Mouse (Mus musculus) embryo, embryonic 10 days (tissue): ENCODE measurements around the gene Tdgf1.

Experiments used
- DNase-seq: peaks from one replicate; pipeline ENCODE4 v3.0.0-alpha.2; 2015; ENCODE audit warnings: low spot score

Gene Tdgf1

DNA sequence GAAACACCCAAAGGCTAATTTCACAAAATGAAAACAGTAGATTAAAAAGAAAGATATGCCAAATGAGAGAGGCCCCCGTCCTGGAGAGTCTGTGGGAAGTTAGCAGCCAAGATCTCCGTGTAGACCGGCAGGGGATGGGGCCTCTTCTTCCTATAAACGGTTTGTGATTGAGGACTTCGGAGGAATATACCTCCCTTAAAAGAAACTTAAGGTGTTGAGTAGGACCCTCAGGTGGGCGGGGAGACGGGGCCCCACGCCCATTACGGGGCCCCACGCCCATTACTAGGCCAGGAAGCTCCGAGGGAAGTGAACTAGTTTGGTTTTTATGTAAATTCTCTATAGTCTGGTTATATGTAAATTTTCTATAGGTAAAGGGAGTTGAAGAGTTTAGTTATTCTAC lies at the start of gene Tdgf1:
TSS of gene Tdgf1 (minus strand) at position 233 of the 400 bp plus-strand sequence.
- DNase-seq, result no peak

DNA sequence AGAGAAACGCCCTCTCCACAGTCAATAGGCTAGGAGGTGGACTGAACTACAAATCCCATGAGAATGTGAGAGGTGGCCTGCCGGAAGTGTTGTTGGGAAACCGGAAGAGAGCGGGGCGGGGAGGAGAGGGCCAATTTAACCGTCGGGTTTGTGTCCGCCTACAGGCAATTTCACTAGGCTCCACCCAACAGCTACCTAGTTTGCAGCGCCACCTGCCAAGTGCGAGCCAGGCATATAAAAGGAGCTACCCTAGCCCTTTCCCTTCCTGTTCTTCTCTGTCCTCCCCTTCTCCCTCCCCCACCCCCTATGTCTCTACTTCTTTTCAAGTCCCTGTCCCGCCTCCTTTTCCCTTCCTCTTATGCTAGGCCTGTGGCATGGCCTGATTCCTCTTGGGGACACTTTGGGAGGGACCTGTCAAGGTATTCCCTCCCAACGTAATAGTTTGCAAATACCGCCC lies 48.8 kb upstream of the Tdgf1 start:
- peak; percentile 88 for DNase-seq

DNA sequence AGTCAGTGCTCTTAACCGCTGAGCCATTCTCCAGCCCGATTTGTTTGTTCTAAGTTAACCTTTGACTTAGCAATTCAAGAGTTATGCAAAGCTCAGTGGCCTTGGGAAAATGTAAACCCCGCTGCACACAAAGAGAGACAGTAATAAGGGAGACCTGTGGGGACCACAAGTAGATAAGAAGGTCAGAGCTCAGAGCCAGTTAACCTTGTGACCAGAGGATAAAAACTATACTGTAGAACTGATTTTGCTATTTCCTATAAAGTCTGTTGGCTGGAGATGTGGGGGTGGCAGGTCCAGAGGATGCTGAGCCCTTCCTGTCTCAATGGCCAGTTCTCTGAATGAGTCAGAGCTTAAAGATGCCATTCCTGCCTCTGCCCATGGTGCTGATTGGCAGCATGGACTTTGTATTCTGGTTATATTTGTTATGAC lies 47.3 kb upstream of the Tdgf1 start:
- peak; percentile 46 for DNase-seq

GRCm38 (mm10) chr9:110990204-110990603 lies 44.2 kb upstream of the Tdgf1 start, which contains the start of gene Rtp3:
Gene Rtp3 (minus strand): TSS chr9:110990583.
- no peak for DNase-seq

- no peak for DNase-seq
Observed at GRCm38 (mm10) chr9:110989543-110989942, 43.6 kb upstream of the Tdgf1 start.

GRCm38 (mm10) chr9:110989141-110989540 lies 43.2 kb upstream of the Tdgf1 start:
- DNase-seq, result no peak

DNA sequence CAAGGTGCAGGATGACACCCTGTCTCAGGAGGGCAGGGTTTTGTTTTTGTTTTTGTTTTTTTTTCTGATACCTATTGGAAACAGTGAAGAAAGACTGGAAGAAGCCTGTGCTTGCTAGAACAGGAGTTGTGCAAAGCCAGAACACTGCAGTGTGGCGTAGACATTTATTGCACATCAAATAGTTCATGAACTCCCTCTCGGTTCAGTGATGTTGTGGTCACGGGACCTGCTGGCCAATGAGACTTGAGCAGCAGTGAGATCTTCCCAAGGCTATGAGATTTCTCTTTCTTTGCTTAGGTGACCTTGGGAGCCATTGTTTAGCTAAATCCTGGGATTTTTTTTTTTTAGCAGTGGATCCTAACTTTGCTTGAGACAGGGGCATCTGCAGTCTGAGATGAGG lies 42.1 kb upstream of the Tdgf1 start:
- no peak for DNase-seq

- no peak for DNase-seq
Observed at GRCm38 (mm10) chr9:110987331-110987730, 41.4 kb upstream of the Tdgf1 start.

DNA sequence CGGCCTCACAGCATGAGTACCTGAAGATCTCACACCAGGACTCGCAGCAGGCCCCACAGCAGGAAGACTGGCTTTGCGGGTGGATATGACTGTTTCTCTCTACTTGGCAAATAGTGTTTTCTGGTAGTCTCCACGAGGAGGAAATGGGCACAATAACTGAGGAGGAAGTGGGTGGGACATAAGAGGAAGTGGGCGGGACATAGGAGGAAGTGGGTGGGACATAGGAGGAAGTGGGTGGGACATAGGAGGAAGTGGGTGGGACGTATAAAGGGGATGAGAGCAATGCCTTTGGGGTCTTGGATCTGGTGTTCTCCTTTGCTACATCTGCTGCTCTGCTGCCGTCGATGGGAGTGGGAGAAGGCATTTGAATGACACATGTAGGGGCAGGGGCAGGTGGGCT lies 40.0 kb upstream of the Tdgf1 start:
- no peak for DNase-seq

- DNase-seq, result no peak
Observed at GRCm38 (mm10) chr9:110985541-110985940, 39.6 kb upstream of the Tdgf1 start.

- DNase-seq, result no peak
Observed at GRCm38 (mm10) chr9:110984096-110984495, 38.1 kb upstream of the Tdgf1 start.

DNA sequence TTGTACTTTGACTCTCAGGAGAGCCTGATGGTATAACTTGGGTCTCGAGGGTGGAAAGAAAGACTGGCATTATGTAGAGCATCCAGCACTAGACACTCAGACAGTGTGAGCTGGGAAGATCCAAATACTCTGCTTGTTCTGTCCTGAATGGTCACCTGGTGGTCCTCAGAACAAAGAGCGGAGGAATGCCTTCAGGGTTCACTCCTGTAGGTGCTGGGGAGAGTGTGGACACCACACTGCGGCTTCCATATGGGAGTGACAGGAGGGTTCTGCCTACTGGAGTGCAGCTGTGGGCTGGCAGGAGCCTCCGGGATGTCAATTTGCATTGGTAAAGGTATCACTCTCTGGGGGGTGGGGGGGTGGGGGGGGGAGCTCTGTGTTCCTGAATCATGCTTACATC lies 36.4 kb upstream of the Tdgf1 start:
- no peak for DNase-seq

- no peak for DNase-seq
Observed at GRCm38 (mm10) chr9:110979411-110979810, 33.5 kb upstream of the Tdgf1 start.

DNA sequence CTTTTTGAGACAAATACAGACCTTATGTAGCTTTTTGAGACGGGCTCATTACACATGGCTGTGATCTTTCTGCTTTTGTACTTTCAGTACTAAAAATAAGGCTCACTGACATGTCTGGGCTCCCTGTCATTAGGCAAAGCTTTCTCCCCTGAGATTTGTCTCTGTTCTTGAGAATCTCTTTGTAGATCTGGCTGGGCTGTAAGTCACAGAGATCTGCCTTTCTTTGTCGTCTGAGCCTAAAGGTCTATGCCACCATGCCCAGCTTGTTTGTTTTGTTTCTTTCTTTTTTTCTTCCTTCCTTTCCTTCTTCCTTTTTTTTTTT lies 19.9 kb upstream of the Tdgf1 start:
- no peak for DNase-seq

DNA sequence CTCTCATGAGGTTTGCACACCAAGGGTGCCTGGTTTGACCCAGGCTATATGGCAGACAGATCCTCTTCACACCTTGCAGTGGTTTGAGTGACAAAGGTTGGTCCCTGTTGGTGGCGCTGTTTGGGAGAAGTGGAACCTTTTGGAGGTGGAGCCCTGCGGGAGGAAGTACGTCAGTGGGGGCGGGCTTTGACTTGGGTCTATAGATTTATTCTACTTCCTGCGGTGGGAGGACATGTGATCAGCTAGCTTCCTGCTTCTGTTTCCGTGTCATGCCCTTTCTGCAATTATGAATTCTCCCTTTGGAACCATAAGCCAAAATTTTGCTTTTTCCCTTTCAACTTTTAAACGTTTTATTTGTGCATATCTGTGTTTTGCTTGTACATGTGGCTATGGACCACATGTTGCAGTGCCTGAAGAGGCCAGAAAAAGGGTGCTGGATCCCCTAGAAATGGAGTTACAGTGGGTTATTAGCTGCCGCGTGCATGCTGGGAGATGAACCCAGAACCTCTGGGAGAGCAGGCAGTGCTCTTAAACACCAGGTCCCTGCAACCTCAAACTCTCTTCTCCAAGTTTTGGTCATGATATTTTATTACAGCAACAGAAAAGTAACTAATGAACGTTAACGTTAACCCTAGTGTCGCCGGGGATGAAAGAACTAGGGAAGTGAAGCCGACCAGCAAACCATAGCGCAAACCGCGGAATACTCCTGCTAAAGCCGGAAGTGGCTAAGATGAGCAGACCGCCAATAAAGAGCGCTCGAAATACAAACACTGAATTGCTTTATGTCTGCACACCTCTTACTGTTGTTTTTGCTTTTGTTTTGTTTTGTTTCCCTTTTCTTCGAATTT lies 19.3 kb upstream of the Tdgf1 start:
- no peak for DNase-seq

- DNase-seq, result no peak
Observed at GRCm38 (mm10) chr9:110963566-110964115, 17.7 kb upstream of the Tdgf1 start.

GRCm38 (mm10) chr9:110961386-110961785 lies 15.4 kb upstream of the Tdgf1 start:
- no peak for DNase-seq

GRCm38 (mm10) chr9:110960230-110961149 lies 14.5 kb upstream of the Tdgf1 start:
- DNase-seq, result no peak

- no peak for DNase-seq
Observed at GRCm38 (mm10) chr9:110959669-110960068, 13.7 kb upstream of the Tdgf1 start.

GRCm38 (mm10) chr9:110955962-110956361 lies 10.0 kb upstream of the Tdgf1 start:
- no peak for DNase-seq

DNA sequence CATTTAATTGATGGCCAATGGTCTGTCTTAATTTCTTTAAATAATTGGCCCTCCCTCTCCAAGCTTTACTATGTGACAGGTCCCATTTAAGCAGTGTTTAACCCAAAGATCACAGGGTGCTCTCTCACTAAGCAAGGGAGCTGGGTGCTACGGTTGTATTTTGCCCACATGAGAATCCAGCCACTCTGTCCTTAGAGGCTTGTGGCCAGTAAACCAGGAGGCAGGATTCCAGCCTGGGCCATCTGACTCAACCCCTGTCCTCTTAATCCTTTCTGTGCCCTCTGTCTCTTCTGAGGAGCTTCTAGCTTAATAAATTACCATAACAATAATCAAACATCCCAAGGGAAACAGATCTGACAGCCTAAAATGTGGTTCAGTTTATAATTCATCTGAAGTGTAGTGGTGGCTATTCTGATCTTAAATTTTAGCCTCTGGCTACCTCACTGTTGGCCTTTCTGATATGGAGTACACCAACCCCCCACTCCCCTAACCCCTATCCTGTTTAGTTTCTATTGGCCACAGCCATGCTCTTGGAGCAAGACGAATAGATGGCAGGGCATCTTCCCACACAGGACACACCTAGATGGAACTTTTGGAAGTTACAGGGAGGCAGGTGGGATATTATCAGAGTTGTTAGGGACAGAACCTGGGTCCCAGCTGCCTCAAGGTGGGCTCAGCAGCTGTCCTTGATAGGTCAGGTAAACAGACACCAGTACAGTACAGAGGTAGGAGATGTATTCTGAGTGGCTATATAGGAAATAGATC lies 8.9 kb upstream of the Tdgf1 start:
- no peak for DNase-seq
